Mouse (Mus musculus): ENCODE results near the gene Fmnl3. TPM values are rescaled to one million over a fixed set of nuclear protein-coding genes. Genes with fewer than 3 reads are reported as not detected.

The Fmnl3 gene
- polyA plus RNA-seq, 1 experiment: not detected

GRCm38 (mm10) chr15:99318861-99319410, 51.3 kb downstream of the Fmnl3 start:
- Histone ChIP-seq H3K27ac (ENCODE audit: insufficient read depth, low read depth, low read length) (no peak overlapping the region), H3K4me3 (ENCODE audit: insufficient read depth, low read depth, low read length) (no peak overlapping the region), H3K4me1 (ENCODE audit: control insufficient read depth, insufficient read depth, low read length) (peaks cover 20% of the 10 kb centered on the region)
- WGBS: 65% methylated on average over 14 of the region's 14 CpGs
- TF ChIP-seq CTCF (IDR thresholded peaks at IDR 0.05; ENCODE audit: insufficient read depth, low read depth, low read length): no peak
- no peak for TF ChIP-seq POLR2A (IDR thresholded peaks at IDR 0.05; ENCODE audit: insufficient read depth, low read depth, low read length)

- Histone ChIP-seq H3K4me1 (ENCODE audit: control insufficient read depth, insufficient read depth, low read length) (peaks cover 20% of the 10 kb centered on the region), H3K27ac (ENCODE audit: insufficient read depth, low read depth, low read length) (no peak overlapping the region), H3K4me3 (ENCODE audit: insufficient read depth, low read depth, low read length) (no peak overlapping the region)
- TF ChIP-seq POLR2A (IDR thresholded peaks at IDR 0.05; ENCODE audit: insufficient read depth, low read depth, low read length) (no peak), CTCF (IDR thresholded peaks at IDR 0.05; ENCODE audit: insufficient read depth, low read depth, low read length) (no peak)
- 82% methylated on average over 6 of the region's 6 CpGs for WGBS
Measured at GRCm38 (mm10) chr15:99318071-99318470, 52.2 kb downstream of the Fmnl3 start.

- no peak for TF ChIP-seq POLR2A (IDR thresholded peaks at IDR 0.05; ENCODE audit: insufficient read depth, low read depth, low read length)
- TF ChIP-seq CTCF (IDR thresholded peaks at IDR 0.05; ENCODE audit: insufficient read depth, low read depth, low read length): no peak
- H3K4me1 ChIP-seq (ENCODE audit: control insufficient read depth, insufficient read depth, low read length): peaks cover 20% of the 10 kb centered on the region
- no peak overlapping the region for H3K27ac ChIP-seq (ENCODE audit: insufficient read depth, low read depth, low read length)
- no peak overlapping the region for H3K4me3 ChIP-seq (ENCODE audit: insufficient read depth, low read depth, low read length)
- WGBS: 74% methylated on average over 2 of the region's 2 CpGs
Measured at GRCm38 (mm10) chr15:99317267-99317651, 53.0 kb downstream of the Fmnl3 start.

GRCm38 (mm10) chr15:99316314-99317266, 53.7 kb downstream of the Fmnl3 start:
- WGBS: 80% methylated on average over 16 of the region's 16 CpGs
- TF ChIP-seq POLR2A (IDR thresholded peaks at IDR 0.05; ENCODE audit: insufficient read depth, low read depth, low read length) (no peak), CTCF (IDR thresholded peaks at IDR 0.05; ENCODE audit: insufficient read depth, low read depth, low read length) (no peak)
- Histone ChIP-seq H3K4me3 (ENCODE audit: insufficient read depth, low read depth, low read length) (no peak overlapping the region), H3K27ac (ENCODE audit: insufficient read depth, low read depth, low read length) (no peak overlapping the region), H3K4me1 (ENCODE audit: control insufficient read depth, insufficient read depth, low read length) (peaks cover 20% of the 10 kb centered on the region)

- H3K27ac ChIP-seq (ENCODE audit: insufficient read depth, low read depth, low read length): no peak overlapping the region
- H3K4me3 ChIP-seq (ENCODE audit: insufficient read depth, low read depth, low read length): no peak overlapping the region
- H3K4me1 ChIP-seq (ENCODE audit: control insufficient read depth, insufficient read depth, low read length): peaks cover 20% of the 10 kb centered on the region
- WGBS: 88% methylated on average over 16 of the region's 16 CpGs
- TF ChIP-seq POLR2A (IDR thresholded peaks at IDR 0.05; ENCODE audit: insufficient read depth, low read depth, low read length) (no peak), CTCF (IDR thresholded peaks at IDR 0.05; ENCODE audit: insufficient read depth, low read depth, low read length) (no peak)
Measured at GRCm38 (mm10) chr15:99314891-99315290, 55.4 kb downstream of the Fmnl3 start.

- TF ChIP-seq POLR2A (IDR thresholded peaks at IDR 0.05; ENCODE audit: insufficient read depth, low read depth, low read length) (no peak), CTCF (IDR thresholded peaks at IDR 0.05; ENCODE audit: insufficient read depth, low read depth, low read length) (no peak)
- 91% methylated on average over 5 of the region's 5 CpGs for WGBS
- Histone ChIP-seq H3K4me3 (ENCODE audit: insufficient read depth, low read depth, low read length) (no peak overlapping the region), H3K4me1 (ENCODE audit: control insufficient read depth, insufficient read depth, low read length) (no peaks in the 10 kb centered on the region), H3K27ac (ENCODE audit: insufficient read depth, low read depth, low read length) (no peak overlapping the region)
Measured at GRCm38 (mm10) chr15:99310617-99311016, 59.7 kb downstream of the Fmnl3 start.

GRCm38 (mm10) chr15:99309549-99309948, 60.7 kb downstream of the Fmnl3 start:
- 94% methylated on average over 9 of the region's 9 CpGs for WGBS
- H3K4me1 ChIP-seq (ENCODE audit: control insufficient read depth, insufficient read depth, low read length): no peaks in the 10 kb centered on the region
- H3K27ac ChIP-seq (ENCODE audit: insufficient read depth, low read depth, low read length): no peak overlapping the region
- no peak for TF ChIP-seq CTCF (IDR thresholded peaks at IDR 0.05; ENCODE audit: insufficient read depth, low read depth, low read length)
- TF ChIP-seq POLR2A (IDR thresholded peaks at IDR 0.05; ENCODE audit: insufficient read depth, low read depth, low read length): no peak
- H3K4me3 ChIP-seq (ENCODE audit: insufficient read depth, low read depth, low read length): no peak overlapping the region

GRCm38 (mm10) chr15:99307476-99307875, 62.8 kb downstream of the Fmnl3 start:
- 82% methylated on average over 9 of the region's 9 CpGs for WGBS
- TF ChIP-seq POLR2A (IDR thresholded peaks at IDR 0.05; ENCODE audit: insufficient read depth, low read depth, low read length) (no peak), CTCF (IDR thresholded peaks at IDR 0.05; ENCODE audit: insufficient read depth, low read depth, low read length) (no peak)

GRCm38 (mm10) chr15:99296213-99296612, 74.1 kb downstream of the Fmnl3 start:
- WGBS: 21% methylated on average over 5 of the region's 5 CpGs
- Histone ChIP-seq H3K4me3 (ENCODE audit: insufficient read depth, low read depth, low read length) (peak overlapping the region; percentile 60), H3K27ac (ENCODE audit: insufficient read depth, low read depth, low read length) (no peak overlapping the region), H3K4me1 (ENCODE audit: control insufficient read depth, insufficient read depth, low read length) (peaks cover 6% of the 10 kb centered on the region)
- TF ChIP-seq POLR2A (IDR thresholded peaks at IDR 0.05; ENCODE audit: insufficient read depth, low read depth, low read length) (no peak), CTCF (IDR thresholded peaks at IDR 0.05; ENCODE audit: insufficient read depth, low read depth, low read length) (no peak)

More at GRCm38 (mm10) chr15:99307476-99307875, 62.8 kb downstream of the Fmnl3 start:
- Histone ChIP-seq H3K4me1 (ENCODE audit: control insufficient read depth, insufficient read depth, low read length) (no peaks in the 10 kb centered on the region), H3K4me3 (ENCODE audit: insufficient read depth, low read depth, low read length) (no peak overlapping the region), H3K27ac (ENCODE audit: insufficient read depth, low read depth, low read length) (no peak overlapping the region)
